Mouse (Mus musculus): Measurements from ENCODE around the gene Sema6d. TPM values are rescaled to one million over a fixed set of nuclear protein-coding genes. Genes with fewer than 3 reads are reported as not detected.

Gene Sema6d
- total RNA-seq, 2 experiments from 2014 or later, result 21.3 to 27.7 TPM

- DNase-seq (ENCODE audit: low spot score in 2 of 2), result no peak
Measured at GRCm38 (mm10) chr2:124640500-124641193, 550.9 kb downstream of the Sema6d start.

GRCm38 (mm10) chr2:124641194-124641558 is 551.4 kb downstream of the Sema6d start:
- DNase-seq (ENCODE audit: low spot score in 2 of 2), result no peak

- no peak for DNase-seq (ENCODE audit: low spot score in 2 of 2)
Measured at GRCm38 (mm10) chr2:124642131-124642530, 552.4 kb downstream of the Sema6d start.

- DNase-seq (ENCODE audit: low spot score in 2 of 2), result no peak
Measured at GRCm38 (mm10) chr2:124650609-124651008, 560.8 kb downstream of the Sema6d start.

GRCm38 (mm10) chr2:124651146-124651545 is 561.4 kb downstream of the Sema6d start:
- DNase-seq (ENCODE audit: low spot score in 2 of 2), result no peak

GRCm38 (mm10) chr2:124653161-124653560 is 563.4 kb downstream of the Sema6d start:
- no peak for DNase-seq (ENCODE audit: low spot score in 2 of 2)

- DNase-seq (ENCODE audit: low spot score in 2 of 2), result no peak
Measured at GRCm38 (mm10) chr2:124657358-124657757, 567.6 kb downstream of the Sema6d start.

- DNase-seq (ENCODE audit: low spot score in 2 of 2), result no peak
Measured at GRCm38 (mm10) chr2:124658374-124658773, 568.6 kb downstream of the Sema6d start.

GRCm38 (mm10) chr2:124659601-124660000 is 569.8 kb downstream of the Sema6d start:
- DNase-seq (ENCODE audit: low spot score in 2 of 2), result no peak

- DNase-seq (ENCODE audit: low spot score in 2 of 2), result no peak
Measured at GRCm38 (mm10) chr2:124660686-124661085, 570.9 kb downstream of the Sema6d start.

GRCm38 (mm10) chr2:124661316-124661715 is 571.5 kb downstream of the Sema6d start:
- DNase-seq (ENCODE audit: low spot score in 2 of 2), result no peak

GRCm38 (mm10) chr2:124662257-124662656 is 572.5 kb downstream of the Sema6d start:
- DNase-seq (ENCODE audit: low spot score in 2 of 2), result no peak

- no peak for DNase-seq (ENCODE audit: low spot score in 2 of 2)
Measured at GRCm38 (mm10) chr2:124664191-124664590, 574.4 kb downstream of the Sema6d start.

GRCm38 (mm10) chr2:124668431-124668830 is 578.7 kb downstream of the Sema6d start:
- no peak for DNase-seq (ENCODE audit: low spot score in 2 of 2)

GRCm38 (mm10) chr2:124673117-124673516 is 583.3 kb downstream of the Sema6d start:
- no peak for DNase-seq (ENCODE audit: low spot score in 2 of 2)

GRCm38 (mm10) chr2:124684481-124684901 is 594.7 kb downstream of the Sema6d start:
- DNase-seq (ENCODE audit: low spot score in 2 of 2), result no peak

- no peak for DNase-seq (ENCODE audit: low spot score in 2 of 2)
Measured at GRCm38 (mm10) chr2:124690372-124690771, 600.6 kb downstream of the Sema6d start.

- DNase-seq (ENCODE audit: low spot score in 2 of 2), result no peak
Measured at GRCm38 (mm10) chr2:124702621-124703020, 612.9 kb downstream of the Sema6d start.

GRCm38 (mm10) chr2:124704922-124705321 is 615.2 kb downstream of the Sema6d start:
- DNase-seq (ENCODE audit: low spot score in 2 of 2), result no peak

- DNase-seq (ENCODE audit: low spot score in 2 of 2), result no peak
Measured at GRCm38 (mm10) chr2:124705806-124706205, 616.0 kb downstream of the Sema6d start.

- no peak for DNase-seq (ENCODE audit: low spot score in 2 of 2)
Measured at GRCm38 (mm10) chr2:124706896-124707295, 617.1 kb downstream of the Sema6d start.

All from adrenal gland, postnatal 4 days (tissue).